ENCODE assay signal across 7 mouse cellular contexts in the genomic region with DNA sequence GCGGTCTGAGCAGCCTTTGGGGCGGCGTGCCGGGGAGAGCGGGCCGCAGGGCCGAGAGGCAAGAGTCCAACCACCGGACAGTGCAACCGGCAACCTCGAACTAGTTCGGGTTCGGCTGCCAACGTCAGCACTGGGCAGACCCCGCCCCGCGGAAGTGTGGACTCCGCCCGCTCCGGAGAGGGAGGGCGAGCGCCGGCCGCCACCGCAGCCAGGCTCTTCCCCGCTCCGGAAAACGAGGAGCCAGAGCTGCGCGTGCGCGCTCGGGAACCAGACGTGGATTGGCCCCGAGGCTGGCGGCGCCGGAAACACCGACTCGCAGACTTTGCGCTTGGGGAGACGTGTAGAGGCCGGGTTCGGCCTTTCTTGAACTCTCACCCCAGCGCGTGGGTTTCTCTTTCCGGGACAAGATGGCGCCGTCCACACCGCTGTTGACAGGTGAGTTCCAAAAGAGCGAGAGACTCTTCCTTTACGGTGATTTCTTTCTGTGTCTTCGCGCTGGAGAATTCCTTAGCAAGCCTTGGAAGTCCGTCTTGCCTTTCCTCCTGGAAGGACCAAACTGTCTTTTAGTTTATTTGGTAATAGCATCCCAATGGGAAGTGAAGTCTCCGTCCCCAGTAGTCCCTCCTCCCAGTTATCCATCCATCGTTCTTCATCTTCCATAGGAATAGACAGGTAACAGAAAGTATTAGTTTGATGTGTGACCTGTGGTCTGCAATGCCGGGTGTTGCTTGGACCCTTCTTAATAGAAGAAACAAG. TPM values are rescaled to one million over a fixed set of nuclear protein-coding genes. Genes with fewer than 3 reads are reported as not detected.
DNase-seq lines count a peak whose midpoint lies in the region; ATAC-seq lines count a peak whose summit lies in the region.

A gene (plus strand): TSS at position 170 of the 756 bp plus-strand sequence.
A gene (minus strand): TSS at position 241 of the 756 bp plus-strand sequence.

- peak within 1 kb of the TSS; percentile 75 for H3K27ac ChIP-seq in embryonic facial prominence, embryonic 11.5 days (replicated peaks; ENCODE audit: low read depth, low read length)
- peak within 1 kb of the TSS; percentile 94 for H3K27ac ChIP-seq in limb, embryonic 10.5 days
- H3K27ac ChIP-seq in midbrain, embryonic 13.5 days, result peak within 1 kb of the TSS; percentile 94

- ATAC-seq in embryonic facial prominence, embryonic 11.5 days (replicated peaks; ENCODE audit: insufficient number of reproducible peaks, low FRiP score, low TSS enrichment, low read depth), result peak; percentile 99
- ATAC-seq in granulocyte monocyte progenitor cell, adult 5-6 weeks (replicated peaks; ENCODE audit: poor library complexity, severe bottlenecking), result peak; percentile 95
- ATAC-seq in midbrain, embryonic 13.5 days, result peak; percentile 99

- DNase-seq in adrenal gland, postnatal 14 days, result peak; percentile 99
- DNase-seq in embryonic facial prominence, embryonic 11.5 days (ENCODE audit: low spot score), result peak; percentile 98
- peak; percentile 99 for DNase-seq in kidney, adult 11 months
- peak; percentile 99 for DNase-seq in limb, embryonic 10.5 days (ENCODE audit: low spot score)
- peak; percentile 96 for DNase-seq in spleen, adult 12 weeks (ENCODE audit: low spot score)

- no peaks in the 10 kb centered on the region for H3K9me3 ChIP-seq in embryonic facial prominence, embryonic 11.5 days (replicated peaks; ENCODE audit: control insufficient read depth, low read length)
- H3K9me3 ChIP-seq in limb, embryonic 10.5 days (replicated peaks), result no peaks in the 10 kb centered on the region
- H3K9me3 ChIP-seq in midbrain, embryonic 13.5 days, result no peaks in the 10 kb centered on the region

- peak within 1 kb of the TSS; percentile 48 for H3K4me2 ChIP-seq in embryonic facial prominence, embryonic 11.5 days (ENCODE audit: low read depth, low read length)
- peak within 1 kb of the TSS; percentile 83 for H3K4me2 ChIP-seq in midbrain, embryonic 13.5 days (replicated peaks)

- H3K27me3 ChIP-seq in embryonic facial prominence, embryonic 11.5 days (ENCODE audit: control insufficient read depth, insufficient read depth, low read length), result no peaks in the 10 kb centered on the region
- H3K27me3 ChIP-seq in limb, embryonic 10.5 days (ENCODE audit: low read depth, poor library complexity, severe bottlenecking), result no peaks in the 10 kb centered on the region
- no peaks in the 10 kb centered on the region for H3K27me3 ChIP-seq in midbrain, embryonic 13.5 days

- H3K4me1 ChIP-seq in embryonic facial prominence, embryonic 11.5 days (ENCODE audit: control insufficient read depth, insufficient read depth, low read length), result no peaks in the 10 kb centered on the region
- H3K4me1 ChIP-seq in limb, embryonic 10.5 days, result peaks cover 13% of the 10 kb centered on the region
- peaks cover 26% of the 10 kb centered on the region for H3K4me1 ChIP-seq in midbrain, embryonic 13.5 days (replicated peaks)

- H3K4me3 ChIP-seq in embryonic facial prominence, embryonic 11.5 days (ENCODE audit: low read depth, low read length), result peak within 1 kb of the TSS; percentile 70
- H3K4me3 ChIP-seq in limb, embryonic 10.5 days, result peak within 1 kb of the TSS; percentile 70
- peak within 1 kb of the TSS; percentile 96 for H3K4me3 ChIP-seq in midbrain, embryonic 13.5 days (replicated peaks)

- peaks cover 3% of the 10 kb centered on the region for H3K36me3 ChIP-seq in embryonic facial prominence, embryonic 11.5 days (replicated peaks; ENCODE audit: control insufficient read depth, insufficient read depth, low read depth, low read length)
- H3K36me3 ChIP-seq in limb, embryonic 10.5 days, result peaks cover 31% of the 10 kb centered on the region
- peaks cover 16% of the 10 kb centered on the region for H3K36me3 ChIP-seq in midbrain, embryonic 13.5 days

- peak within 1 kb of the TSS; percentile 93 for H3K9ac ChIP-seq in embryonic facial prominence, embryonic 11.5 days (replicated peaks; ENCODE audit: low read length)
- peak within 1 kb of the TSS; percentile 95 for H3K9ac ChIP-seq in midbrain, embryonic 13.5 days (replicated peaks)

- WGBS in embryonic facial prominence, embryonic 11.5 days, result 0% methylated on average over 57 of the region's 57 CpGs
- WGBS in limb, embryonic 10.5 days, result under 1% methylated on average over 57 of the region's 57 CpGs
- under 1% methylated on average over 57 of the region's 57 CpGs for WGBS in midbrain, embryonic 13.5 days

RNA-seq across cellular contexts. Expression of the first gene that starts in this region (rescaled TPM):
- 45.7 and 55.3 TPM in 2 replicates for total RNA-seq in adrenal gland, postnatal 14 days (2021)
- polyA plus RNA-seq in embryonic facial prominence, embryonic 11.5 days (2014; fragmentation: Nextera tagmentation; extraction: Ambion mirVana), result 68.2 and 70.3 TPM in 2 replicates
- 99.7 and 127 TPM in 2 replicates for total RNA-seq in granulocyte monocyte progenitor cell, adult 5-6 weeks (2014; fragmentation: Nextera tagmentation)
- 99.8 and 121 TPM in 2 replicates for total RNA-seq in granulocyte monocyte progenitor cell, adult 5-6 weeks (2017)
- polyA plus RNA-seq in limb, embryonic 10.5 days (2016; fragmentation: Nextera tagmentation; extraction: Ambion mirVana), result 60.3 and 62.8 TPM in 2 replicates
- polyA plus RNA-seq in midbrain, embryonic 13.5 days (2015; fragmentation: Nextera tagmentation; extraction: Ambion mirVana), result 43.3 and 48.3 TPM in 2 replicates

RNA-seq across cellular contexts. Expression of the second gene that starts in this region (rescaled TPM):
- total RNA-seq in adrenal gland, postnatal 14 days (2021), result 80.6 and 86.8 TPM in 2 replicates
- 166 and 185 TPM in 2 replicates for polyA plus RNA-seq in embryonic facial prominence, embryonic 11.5 days (2014; fragmentation: Nextera tagmentation; extraction: Ambion mirVana)
- total RNA-seq in granulocyte monocyte progenitor cell, adult 5-6 weeks (2014; fragmentation: Nextera tagmentation), result 117 and 128 TPM in 2 replicates
- total RNA-seq in granulocyte monocyte progenitor cell, adult 5-6 weeks (2017), result 140 and 165 TPM in 2 replicates
- 151 and 167 TPM in 2 replicates for polyA plus RNA-seq in limb, embryonic 10.5 days (2016; fragmentation: Nextera tagmentation; extraction: Ambion mirVana)
- 74.0 and 75.3 TPM in 2 replicates for polyA plus RNA-seq in midbrain, embryonic 13.5 days (2015; fragmentation: Nextera tagmentation; extraction: Ambion mirVana)

Comparison
In these comparisons a context has a peak if more than half of its experiments do, and no peak if none do; other contexts are left out.
1. Peak in every context shown above with its lines: DNase-seq, ATAC-seq, H3K4me3 ChIP-seq and H3K27ac ChIP-seq.